Mouse (Mus musculus): ENCODE measurements around the gene Amotl2. TPM values are rescaled to one million over a fixed set of nuclear protein-coding genes. Genes with fewer than 3 reads are reported as not detected.

Gene Amotl2
- 9.6 and 13.4 TPM in 2 replicates for polyA plus RNA-seq (2012; rRNA removed)

DNA sequence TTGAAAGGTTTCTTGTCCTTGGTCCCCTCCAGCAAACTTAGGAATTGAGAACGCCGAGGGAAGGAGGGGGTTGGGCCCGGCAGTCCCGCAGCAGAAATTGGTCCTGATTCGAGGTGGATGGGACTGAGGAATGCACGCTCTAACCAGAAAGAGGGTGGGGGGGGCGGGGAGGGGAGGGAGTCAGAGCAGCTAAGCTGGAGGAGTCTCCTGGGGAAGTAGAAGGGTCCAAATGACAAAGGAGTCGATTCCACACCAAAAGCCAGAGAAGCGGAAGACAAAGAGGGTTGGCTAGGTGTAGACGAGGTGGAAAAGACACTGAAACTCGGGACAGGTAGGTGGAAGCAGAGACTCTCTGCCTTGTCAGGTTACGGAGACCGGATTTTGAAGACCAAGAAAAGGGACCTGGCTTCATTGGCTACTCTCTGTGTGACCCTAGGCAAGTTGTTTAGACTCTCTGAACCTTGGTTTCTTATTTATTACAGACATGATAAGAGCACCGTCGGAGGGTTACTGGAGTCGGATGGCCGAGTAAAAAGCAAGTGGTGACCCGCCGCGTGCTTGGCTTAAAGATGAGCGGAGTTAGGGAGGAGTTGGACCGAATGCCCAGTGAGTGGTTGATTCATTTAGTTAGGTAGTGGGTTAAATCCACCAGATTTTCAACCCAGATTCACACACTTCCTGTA is at the start of gene Amotl2:
TSS of gene Amotl2 (plus strand) at position 192 of the 683 bp plus-strand sequence.

Other genes starting within 250 kb of the Amotl2 start
- 0.14 and 0.50 TPM in 2 replicates for gene Ky, start 210.9 kb upstream of the Amotl2 start, polyA plus RNA-seq (2012; rRNA removed)
- 11.3 and 13.7 TPM in 2 replicates for gene Anapc13, start 90.4 kb upstream of the Amotl2 start, polyA plus RNA-seq (2012; rRNA removed)
- gene Cep63, start 90.1 kb upstream of the Amotl2 start, polyA plus RNA-seq (2012; rRNA removed) = 0.50 and 0.82 TPM in 2 replicates
- gene Ryk, start 118.2 kb downstream of the Amotl2 start, polyA plus RNA-seq (2012; rRNA removed) = 15.5 and 20.2 TPM in 2 replicates

All from stomach, adult 2 months (tissue).